Mouse (Mus musculus): ENCODE measurements around the gene Psmd10. TPM values are rescaled to one million over a fixed set of nuclear protein-coding genes. Genes with fewer than 3 reads are reported as not detected.

Gene Psmd10
- total RNA-seq (2021) = 10 to 100 TPM; 18.2 to 21.4 TPM
- long read RNA-seq, transcript Psmd10-201 (5 exons, 1,430 nt) = major isoform, 23 of 26 reads
- long read RNA-seq, partial matches to known transcripts = 0 of 26 reads
- long read RNA-seq, other reads (novel, unspliced or antisense) = 0 of 26 reads

DNA sequence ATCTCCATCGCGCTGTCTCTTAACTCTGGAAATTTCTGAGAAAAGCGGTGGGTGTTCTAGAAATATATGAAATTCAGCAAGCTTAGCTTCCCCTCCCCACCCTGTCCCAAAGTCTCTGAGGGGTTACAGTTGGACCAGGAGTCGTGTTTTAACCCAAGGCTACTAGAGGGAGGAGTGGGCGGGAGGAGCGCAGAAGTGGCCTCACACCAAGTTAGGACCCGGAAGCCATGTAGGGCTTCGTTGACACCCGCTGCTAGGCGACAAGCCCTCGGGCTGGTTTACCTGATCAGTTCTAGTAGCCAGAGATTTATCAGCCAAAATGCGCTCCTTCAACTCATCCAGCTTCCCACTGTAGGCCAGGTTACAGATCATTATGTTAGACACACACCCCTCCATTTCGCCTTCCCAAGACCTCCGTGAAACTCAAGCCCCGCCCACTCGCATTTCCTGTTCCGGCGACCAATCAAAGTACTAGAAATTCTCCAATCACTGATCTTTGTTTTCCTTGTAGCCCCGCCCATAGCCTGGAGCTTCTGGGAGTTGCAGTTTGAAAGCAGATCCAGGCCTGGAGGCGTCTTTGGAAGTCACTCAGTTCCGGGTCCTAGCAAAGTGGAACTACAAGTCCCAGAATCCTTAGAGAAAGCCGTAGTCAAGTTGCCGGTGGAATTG is at the start of gene Psmd10, which contains the start of gene Atg4a:
Gene Psmd10 (minus strand): TSS at position 457 of the 669 bp plus-strand sequence.
Gene Atg4a (plus strand): TSS at position 636 of the 669 bp plus-strand sequence.
- peak; percentile 87 to 95 for DNase-seq (ENCODE audit: low spot score in 2 of 2)

DNA sequence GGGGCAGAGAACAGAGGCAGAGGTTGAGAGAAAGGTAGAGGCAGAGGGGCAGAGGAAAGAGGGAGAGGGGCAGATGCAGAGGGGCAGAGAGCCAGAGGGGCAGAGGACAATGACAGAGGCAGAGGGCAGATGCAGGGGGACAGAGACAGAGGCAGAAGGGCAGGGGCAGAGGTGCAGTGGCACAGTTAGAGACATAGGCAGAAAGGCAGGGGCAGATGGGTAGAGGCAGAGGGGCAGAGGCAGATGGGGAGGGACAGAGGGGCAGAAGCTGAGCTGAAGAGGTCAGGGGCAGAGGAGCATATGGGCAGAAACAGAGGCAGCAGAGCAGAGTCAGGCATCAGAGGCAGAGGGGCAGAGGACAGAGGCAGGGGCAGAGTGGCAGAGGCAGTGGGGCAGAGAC is 42.4 kb upstream of the Psmd10 start:
- DNase-seq (ENCODE audit: low spot score in 2 of 2) = no peak

DNA sequence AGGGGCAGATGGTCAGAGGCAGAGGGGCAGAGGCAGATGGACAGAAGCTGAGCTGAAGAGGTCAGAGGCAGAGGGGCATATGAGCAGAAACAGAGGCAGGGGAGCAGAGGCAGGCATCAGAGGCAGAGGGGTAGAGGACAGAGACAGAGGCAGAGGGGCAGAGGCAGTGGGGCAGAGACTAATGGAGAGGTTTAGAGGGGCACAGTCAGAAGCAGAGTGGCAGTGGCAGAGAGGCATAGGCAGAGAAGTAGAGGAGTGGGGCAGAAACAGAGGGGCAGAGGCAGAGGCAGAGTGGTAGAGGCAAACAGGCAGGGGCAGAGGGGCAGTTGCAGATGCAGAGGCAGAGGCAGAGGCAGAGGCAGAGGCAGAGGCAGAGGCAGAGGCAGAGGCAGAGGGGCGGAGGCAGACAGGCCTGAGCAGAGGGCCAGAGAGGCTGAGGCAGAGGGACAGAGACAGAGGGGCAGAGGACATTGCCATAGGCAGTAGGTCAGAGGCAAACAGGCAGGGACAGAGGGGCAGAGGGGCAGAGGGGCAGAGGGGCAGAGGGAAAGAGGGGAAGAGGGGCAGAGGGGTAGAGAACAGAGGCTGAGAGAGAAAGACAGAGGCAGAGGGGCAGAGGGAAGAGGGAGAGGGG is 41.5 kb upstream of the Psmd10 start:
- DNase-seq (ENCODE audit: low spot score in 2 of 2) = no peak

DNA sequence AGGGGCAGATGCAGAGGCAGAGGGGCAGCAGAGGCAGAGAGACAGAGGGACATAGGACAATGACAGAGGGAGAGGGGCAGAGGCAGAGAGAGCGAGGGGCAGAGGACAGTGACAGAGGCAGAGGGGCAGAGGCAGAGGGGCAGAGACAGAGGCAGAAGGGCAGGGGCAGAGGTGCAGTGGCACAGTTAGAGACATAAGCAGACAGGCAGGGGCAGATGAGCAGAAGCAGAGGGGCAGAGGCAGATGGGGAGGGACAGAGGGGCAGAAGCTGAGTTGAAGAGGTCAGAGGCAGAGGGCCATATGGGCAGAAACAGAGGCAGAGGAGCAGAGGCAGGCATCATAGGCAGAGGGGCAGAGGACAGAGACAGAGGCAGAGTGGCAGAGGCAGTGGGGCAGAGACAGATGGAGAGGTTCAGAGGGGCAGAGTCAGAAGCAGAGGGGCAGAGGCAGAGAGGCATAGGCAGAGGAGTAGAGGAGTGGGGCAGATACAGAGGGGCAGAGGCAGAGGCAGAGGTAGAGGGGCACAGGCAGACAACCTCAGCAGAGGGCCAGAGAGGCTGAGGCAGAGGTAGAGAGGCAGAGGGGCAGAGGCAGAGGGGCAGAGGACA is 40.5 kb upstream of the Psmd10 start:
- no peak for DNase-seq (ENCODE audit: low spot score in 2 of 2)

DNA sequence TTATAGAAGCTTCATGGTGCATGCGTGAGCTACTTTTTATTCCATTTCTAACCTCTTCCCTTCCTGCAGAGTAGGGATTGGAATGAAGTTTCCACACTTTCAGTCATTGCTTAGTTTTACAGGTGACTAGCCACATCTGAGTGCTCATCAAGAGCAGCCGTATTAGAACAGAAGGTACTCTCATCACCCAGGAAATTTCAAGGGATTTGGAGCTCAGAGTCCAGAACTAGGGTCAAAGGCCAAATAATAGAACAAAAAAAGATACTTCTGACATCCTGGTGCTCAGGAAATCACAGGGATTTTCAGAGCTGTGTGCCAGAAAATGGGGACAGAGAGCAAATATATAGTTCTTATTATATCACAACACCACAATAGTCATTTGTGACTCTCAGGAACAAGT is 28.7 kb upstream of the Psmd10 start:
- no peak for DNase-seq (ENCODE audit: low spot score in 2 of 2)

DNA sequence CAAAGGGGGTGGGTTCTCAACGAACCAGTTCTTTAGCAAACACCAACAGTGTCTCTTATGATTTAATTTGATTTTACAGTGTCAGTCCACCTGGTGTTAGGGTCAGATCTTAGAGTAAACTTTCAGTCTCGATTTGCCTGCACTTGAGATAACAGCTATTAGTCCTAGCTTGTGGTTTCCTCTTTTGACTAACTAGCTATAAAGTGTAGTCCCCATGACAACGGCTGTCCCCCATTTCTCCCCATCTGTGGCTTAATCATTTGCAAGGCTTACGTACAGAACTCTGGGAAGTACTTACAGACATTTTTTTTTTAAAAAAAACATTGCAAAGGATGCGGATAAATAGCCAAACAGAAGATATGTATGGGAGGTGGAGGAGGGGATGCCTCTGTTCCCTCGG is 28.3 kb upstream of the Psmd10 start:
- peak in 1 of 2 experiments; percentile 24 for DNase-seq (ENCODE audit: low spot score in 2 of 2)

DNA sequence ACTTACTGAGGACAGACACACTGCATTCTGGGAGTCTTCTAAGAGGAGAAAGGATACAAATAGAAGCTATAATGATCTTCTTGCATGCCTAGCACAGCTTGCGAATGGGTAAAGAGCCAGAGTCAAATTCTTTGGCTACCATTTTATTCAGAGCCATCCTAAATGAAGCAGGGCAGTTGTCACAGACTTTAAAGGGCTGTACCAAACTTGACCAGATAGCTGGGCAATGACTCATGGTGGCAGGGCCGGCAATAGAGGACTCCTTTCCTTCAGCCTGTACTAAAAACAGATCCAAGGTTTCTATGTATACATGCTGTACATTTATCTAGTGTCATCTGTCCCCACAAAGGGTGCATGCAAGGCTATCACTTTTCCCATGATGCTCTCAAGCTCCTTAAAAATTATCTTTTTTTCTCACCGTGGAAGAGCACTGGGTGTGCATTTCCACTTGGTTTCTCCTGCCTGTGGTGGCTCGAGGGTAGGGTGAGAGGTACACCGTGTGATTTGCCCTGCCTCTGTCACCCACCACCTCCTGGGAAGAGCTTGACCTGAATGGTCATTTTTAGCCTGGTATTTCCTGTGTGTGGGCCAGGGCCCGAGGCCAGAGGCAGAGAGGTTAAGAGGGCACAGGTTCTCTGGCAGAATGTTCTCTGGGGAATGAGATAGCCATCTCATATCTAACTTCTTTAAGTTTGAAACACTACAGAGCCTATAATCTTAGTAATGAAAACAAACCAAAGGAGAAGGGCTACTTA is 26.9 kb upstream of the Psmd10 start:
- no peak for DNase-seq (ENCODE audit: low spot score in 2 of 2)

DNA sequence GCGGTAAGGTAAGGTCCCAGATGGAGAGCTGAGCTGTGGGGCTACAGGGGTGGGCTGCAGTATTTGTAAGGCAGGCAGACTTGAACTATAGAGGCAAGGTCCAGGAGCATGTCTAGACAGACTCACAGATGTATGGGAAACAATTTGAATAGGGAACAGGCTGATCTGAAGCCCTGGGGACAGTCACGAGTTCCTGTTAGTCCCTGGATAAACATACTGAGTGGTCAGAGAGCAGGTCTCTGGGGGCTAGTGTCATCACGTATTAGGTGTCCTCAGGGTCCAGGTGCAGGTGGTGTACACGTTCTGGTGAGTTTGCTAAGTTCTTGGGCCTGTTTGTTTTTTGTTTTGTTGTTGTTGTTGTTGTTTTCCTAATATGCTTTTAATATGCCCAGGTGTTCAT is 23.6 kb upstream of the Psmd10 start:
- DNase-seq (ENCODE audit: low spot score in 2 of 2) = no peak

DNA sequence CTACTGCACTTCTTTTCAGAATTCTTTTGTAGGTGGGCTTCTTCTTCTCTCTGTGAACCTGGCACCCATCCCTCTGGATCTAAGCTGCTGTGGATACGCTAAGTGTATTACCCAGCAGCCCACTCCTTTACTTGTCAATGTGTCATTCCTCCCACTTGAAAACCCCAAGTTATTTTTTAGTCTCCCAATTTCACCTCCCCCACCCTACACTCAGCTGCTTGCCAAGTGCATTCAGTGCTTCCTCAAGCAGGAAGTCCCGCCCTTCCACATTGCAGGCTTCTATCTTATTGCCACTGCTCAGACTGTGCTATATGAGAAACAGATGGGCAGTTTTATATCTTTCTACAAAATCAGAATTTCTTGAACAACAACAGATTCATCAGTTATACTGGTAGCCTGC is 23.0 kb upstream of the Psmd10 start:
- DNase-seq (ENCODE audit: low spot score in 2 of 2) = peak; percentile 26 to 48

DNA sequence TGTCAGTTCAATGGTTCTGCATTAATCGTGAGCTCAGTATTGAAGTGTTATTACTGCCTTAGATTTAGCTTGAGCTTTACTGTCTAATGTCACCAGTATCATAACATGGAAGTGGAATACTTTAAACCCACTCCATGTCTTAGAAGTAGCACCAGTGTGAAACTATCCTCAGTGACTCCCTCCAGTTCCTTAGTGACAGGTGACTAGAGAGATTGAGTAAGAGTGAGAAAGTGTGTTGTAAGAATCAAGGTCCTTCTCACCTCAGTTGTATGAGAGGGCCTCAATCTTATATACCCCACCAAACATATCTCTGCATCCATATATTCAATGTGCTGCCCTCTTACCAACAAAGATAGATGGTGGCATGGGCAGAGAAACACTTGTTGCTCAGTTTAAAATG is 22.4 kb upstream of the Psmd10 start:
- DNase-seq (ENCODE audit: low spot score in 2 of 2) = no peak

DNA sequence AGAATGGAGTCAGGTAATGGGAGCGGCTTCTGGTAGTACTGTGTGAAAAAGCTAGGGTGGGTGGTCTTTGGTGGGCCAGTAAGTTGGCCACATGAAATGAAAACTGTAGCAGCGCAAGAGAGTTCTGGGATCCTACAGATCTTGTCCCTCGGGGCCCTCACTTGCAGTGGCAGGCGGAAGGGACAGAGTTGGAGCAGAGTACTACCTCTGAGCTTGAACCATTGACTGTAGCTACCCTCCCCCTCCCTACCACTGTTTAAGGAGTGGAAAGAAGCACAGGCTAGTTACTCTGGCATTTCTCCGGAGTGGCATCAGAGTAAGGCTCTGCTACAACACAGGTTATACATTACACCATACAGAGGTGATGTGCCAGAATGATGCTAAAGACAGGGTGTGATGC is 431 bp upstream of the Psmd10 start:
- DNase-seq (ENCODE audit: low spot score in 2 of 2) = no peak

DNA sequence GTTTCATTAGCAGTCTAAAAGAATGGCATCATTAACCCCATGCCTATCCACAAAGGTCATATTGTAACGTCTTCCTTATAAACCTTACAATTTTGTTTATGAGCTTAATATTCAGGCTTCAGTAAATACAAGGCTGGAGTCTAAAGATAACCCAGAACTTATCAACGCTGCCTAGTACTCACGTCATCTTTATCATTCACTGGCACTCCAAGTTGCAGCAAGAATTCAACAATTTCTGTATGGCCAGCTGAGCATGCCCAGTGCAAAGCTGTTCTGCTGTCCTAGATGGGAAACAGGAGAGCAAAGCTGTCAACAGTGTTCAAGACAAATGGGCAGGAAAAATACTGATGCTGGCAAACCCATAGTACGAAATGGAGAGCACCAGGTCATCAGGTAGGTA is 2.9 kb downstream of the Psmd10 start:
- DNase-seq (ENCODE audit: low spot score in 2 of 2) = no peak

DNA sequence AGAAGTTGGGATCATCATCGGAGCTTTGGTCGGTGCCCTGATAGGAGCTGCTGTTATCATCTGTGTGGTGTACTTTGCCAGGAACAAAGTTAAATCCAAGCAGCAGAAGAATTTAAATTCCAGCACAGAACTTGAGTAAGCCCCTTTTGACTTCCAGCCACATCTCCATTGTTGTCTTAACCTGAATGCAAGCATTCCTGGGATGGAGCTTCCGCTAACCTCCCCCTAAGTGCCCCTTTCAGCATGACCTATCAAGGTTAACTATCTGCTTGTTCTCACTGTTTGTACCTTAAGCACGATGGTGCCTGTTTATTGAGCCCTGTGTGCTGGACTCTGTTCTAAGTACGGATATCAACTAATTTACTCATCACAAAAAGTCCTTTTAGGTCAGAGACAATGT is 20.3 kb downstream of the Psmd10 start:
- DNase-seq (ENCODE audit: low spot score in 2 of 2) = no peak

DNA sequence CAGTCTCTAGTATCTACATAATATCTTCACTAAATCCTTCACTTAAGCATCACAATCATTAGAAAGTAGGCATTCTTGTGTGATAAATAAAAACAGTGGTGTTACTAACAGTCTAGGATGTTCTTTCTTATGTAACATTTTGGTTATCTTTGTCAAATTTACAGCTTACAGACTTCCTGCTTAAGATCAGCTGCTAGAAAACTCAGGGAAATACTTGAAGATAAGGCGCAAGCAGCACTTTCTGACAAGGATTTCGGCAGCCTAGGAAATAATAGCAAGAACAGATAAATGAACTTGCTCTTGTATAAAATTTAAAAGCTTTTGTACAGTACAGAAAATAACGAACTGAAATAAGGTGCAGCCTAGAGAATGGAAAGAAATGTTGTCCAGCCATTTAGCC is 23.3 kb downstream of the Psmd10 start:
- no peak for DNase-seq (ENCODE audit: low spot score in 2 of 2)

DNA sequence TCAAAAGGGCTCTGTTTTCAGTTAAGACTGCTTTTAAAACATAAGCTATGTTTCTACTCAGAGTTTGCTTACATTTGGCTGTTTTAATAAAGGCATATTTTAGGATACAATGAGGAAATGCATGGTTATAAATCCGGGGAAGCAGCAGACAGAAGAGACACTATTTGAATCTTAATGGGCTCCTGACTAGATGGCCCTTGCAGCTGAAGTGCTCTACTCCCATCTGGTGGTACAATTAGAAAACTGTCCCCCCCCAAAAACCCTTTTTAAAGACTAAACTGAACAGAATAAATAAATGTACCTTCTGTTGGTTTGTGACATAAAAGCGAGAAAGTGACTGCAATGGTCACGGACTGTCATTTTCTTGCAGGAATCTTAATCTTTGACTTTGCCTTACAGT is 24.5 kb downstream of the Psmd10 start:
- DNase-seq (ENCODE audit: low spot score in 2 of 2) = peak in 1 of 2 experiments; percentile 6

DNA sequence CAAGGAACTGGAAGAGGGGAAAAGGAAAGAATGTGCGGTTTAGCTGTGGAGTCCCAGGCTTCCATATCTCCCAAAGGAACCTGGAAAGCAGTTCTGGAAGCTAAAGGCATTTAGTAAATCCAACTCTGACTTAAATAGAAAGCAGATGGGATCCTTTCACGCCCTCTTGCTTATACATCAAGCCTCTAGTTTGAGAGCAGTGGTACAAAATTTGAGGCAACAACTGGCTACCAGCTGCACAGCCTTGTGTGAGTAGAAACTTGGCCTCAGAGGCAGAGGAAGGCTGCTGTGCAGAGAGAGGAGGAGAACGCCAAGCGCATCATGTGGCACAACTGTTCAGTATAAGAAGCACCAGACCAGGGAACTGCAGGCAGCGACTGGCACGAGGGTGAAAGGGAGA is 35.2 kb downstream of the Psmd10 start:
- no peak for DNase-seq (ENCODE audit: low spot score in 2 of 2)

DNA sequence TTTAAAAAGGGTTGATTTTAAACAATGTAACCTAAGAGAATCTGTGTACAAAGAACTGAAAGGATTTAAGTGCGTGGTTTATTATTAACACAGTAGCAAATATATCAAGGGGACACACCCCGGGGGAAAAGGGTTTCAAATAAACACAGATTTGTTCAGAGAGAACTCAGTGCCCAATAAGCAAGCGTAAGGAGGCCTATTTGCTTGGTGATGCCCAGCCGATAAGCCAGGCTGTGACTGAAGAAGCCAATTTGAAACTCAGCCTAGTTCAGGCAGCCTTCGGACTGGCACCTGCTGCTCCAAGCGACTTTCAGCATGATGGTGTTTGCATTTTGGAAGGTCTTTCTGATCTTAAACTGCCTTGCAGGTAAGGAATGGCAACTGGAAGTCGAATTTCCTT is 49.2 kb downstream of the Psmd10 start, which contains the start of gene Vsig1:
Gene Vsig1 (plus strand): TSS at position 249 of the 400 bp plus-strand sequence.
- DNase-seq (ENCODE audit: low spot score in 2 of 2) = no peak

DNA sequence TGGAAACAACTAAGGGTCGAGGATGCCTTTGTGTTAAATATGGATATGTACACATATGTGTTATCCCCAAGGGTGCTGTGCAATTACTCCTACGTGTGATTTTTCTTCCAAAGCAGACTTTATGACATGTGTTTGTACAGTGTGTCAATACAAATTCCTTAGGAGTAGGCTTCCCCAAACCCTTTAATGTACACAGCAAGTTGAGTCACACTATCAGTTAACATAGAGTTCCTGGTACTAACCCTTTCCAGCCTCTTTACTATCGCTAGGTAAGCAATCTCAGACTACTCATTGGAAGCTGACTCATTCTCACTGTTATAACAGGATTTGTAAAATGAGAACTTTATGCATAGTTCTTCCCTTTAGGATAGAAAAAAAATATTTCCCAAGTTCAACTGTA is 53.0 kb downstream of the Psmd10 start:
- DNase-seq (ENCODE audit: low spot score in 2 of 2) = no peak
